ENCODE assay signal across 36 mouse cellular contexts in the genomic region with DNA sequence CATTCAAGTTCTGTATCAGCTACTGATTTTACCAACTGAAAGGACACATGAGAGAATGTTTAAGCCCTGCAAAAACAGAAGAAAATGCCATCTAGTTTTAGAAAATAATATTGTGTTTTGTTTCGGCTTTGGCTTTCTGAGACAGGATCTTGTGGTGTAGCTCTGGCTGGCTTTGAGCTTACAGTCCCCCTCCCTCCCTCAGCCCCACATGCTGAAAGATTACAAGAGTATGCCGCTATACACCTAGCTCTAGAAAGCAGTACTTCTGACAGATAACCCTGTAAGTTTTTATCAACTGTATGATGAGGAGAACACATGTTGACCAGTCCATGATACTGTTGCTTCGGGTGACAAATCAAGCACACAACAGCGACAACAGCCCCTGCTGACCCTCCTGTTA. TPM values are rescaled to one million over a fixed set of nuclear protein-coding genes. Genes with fewer than 3 reads are reported as not detected.
DNase-seq lines count a peak whose midpoint lies in the region; ATAC-seq and TF ChIP-seq lines count a peak whose summit lies in the region.
"Had no signal": no experiment of that assay in that cellular context is flagged by ENCODE, and none has a peak within 500 bp of the region (broad histone marks: within the 10 kb centered on the region; RNA-seq: fewer than 3 reads in every experiment).

No protein-coding gene starts in this region.

- H3K9ac ChIP-seq in stomach, postnatal 0 days (ENCODE audit: low read length): no peak overlapping the region
- H3K9ac ChIP-seq: embryonic facial prominence, embryonic 13.5 days; forebrain, embryonic 13.5 days; intestine, embryonic 15.5 days; kidney, embryonic 15.5 days; limb, embryonic 15.5 days; liver, embryonic 14.5 days; lung, embryonic 14.5 days; midbrain, embryonic 15.5 days had no signal

- H3K27ac ChIP-seq in limb, embryonic 10.5 days: 0 out of 2 replicates have a peak overlapping the region, but pooled peaks have one; percentile 14
- peak overlapping the region; percentile 81 for H3K27ac ChIP-seq in stomach, postnatal 0 days (replicated peaks)
- H3K27ac ChIP-seq: embryonic facial prominence, embryonic 13.5 days; forebrain, embryonic 13.5 days; limb, embryonic 15.5 days; liver, embryonic 14.5 days; midbrain, embryonic 15.5 days had no signal

- H3K9me3 ChIP-seq in limb, embryonic 10.5 days (replicated peaks): no peaks in the 10 kb centered on the region
- no peaks in the 10 kb centered on the region for H3K9me3 ChIP-seq in stomach, postnatal 0 days (ENCODE audit: control insufficient read depth, low read length)
- H3K9me3 ChIP-seq: embryonic facial prominence, embryonic 13.5 days; forebrain, embryonic 13.5 days; intestine, embryonic 15.5 days; kidney, embryonic 15.5 days; limb, embryonic 15.5 days; midbrain, embryonic 15.5 days had no signal

- no peak for DNase-seq in limb, embryonic 10.5 days (ENCODE audit: low spot score)
- DNase-seq in stomach, postnatal 0 days (ENCODE audit: low spot score): peak; percentile 10
- peak; percentile 59 for DNase-seq in thymus, postnatal 4 days
- DNase-seq in cerebellum, adult 18-20 months: no peak
- no peak for DNase-seq in layer of hippocampus, adult 9-10 months (ENCODE audit: low spot score)
- no peak for DNase-seq in gastrocnemius, postnatal 10 days
- DNase-seq: adrenal gland, postnatal 36 days; cerebellum, adult 9-11 months; kidney, postnatal 36 days; lung, embryonic 14.5 days; right cerebral cortex, adult 18-20 months; right cerebral cortex, postnatal 4 days had no signal

- peaks cover 51% of the 10 kb centered on the region for H3K4me1 ChIP-seq in limb, embryonic 10.5 days
- H3K4me1 ChIP-seq in stomach, postnatal 0 days (replicated peaks; ENCODE audit: control insufficient read depth, insufficient read depth): peaks cover 6% of the 10 kb centered on the region; the same call in 1 of the 2 replicates
- H3K4me1 ChIP-seq: forebrain, embryonic 13.5 days had no signal

- no peak for TF ChIP-seq CTCF in stomach, postnatal 0 days (IDR thresholded peaks at IDR 0.05; ENCODE audit: low read depth)

- H3K4me3 ChIP-seq in limb, embryonic 10.5 days: no peak overlapping the region
- H3K4me3 ChIP-seq in stomach, postnatal 0 days (ENCODE audit: low read depth, low read length): no peak overlapping the region
- H3K4me3 ChIP-seq: embryonic facial prominence, embryonic 13.5 days; erythroblast, embryonic 14.5 days; forebrain, embryonic 13.5 days; intestine, embryonic 15.5 days; kidney, embryonic 15.5 days; limb, embryonic 15.5 days; midbrain, embryonic 15.5 days; myocyte had no signal

- peak; percentile 31 for ATAC-seq in CD4-positive, CD25-positive, alpha-beta regulatory T cell, adult 4 months
- no peak for ATAC-seq in stomach, postnatal 0 days (ENCODE audit: low FRiP score, low TSS enrichment)
- ATAC-seq: forebrain, embryonic 13.5 days; hindbrain, embryonic 16.5 days; midbrain, embryonic 15.5 days had no signal

- WGBS in limb, embryonic 10.5 days: 86% methylated on average over 4 of the region's 4 CpGs
- WGBS in stomach, postnatal 0 days: 76% methylated on average over 4 of the region's 4 CpGs

- TF ChIP-seq EP300 in stomach, postnatal 0 days (optimal IDR thresholded peaks at IDR 0.05): no peak

- H3K36me3 ChIP-seq in limb, embryonic 10.5 days: no peaks in the 10 kb centered on the region
- H3K36me3 ChIP-seq in stomach, postnatal 0 days (ENCODE audit: control insufficient read depth, insufficient read depth, low read length): no peaks in the 10 kb centered on the region
- H3K36me3 ChIP-seq: embryonic facial prominence, embryonic 13.5 days; intestine, embryonic 15.5 days; kidney, embryonic 15.5 days; limb, embryonic 15.5 days; midbrain, embryonic 15.5 days had no signal

- H3K27me3 ChIP-seq in limb, embryonic 10.5 days (ENCODE audit: low read depth, poor library complexity, severe bottlenecking): no peaks in the 10 kb centered on the region
- H3K27me3 ChIP-seq in stomach, postnatal 0 days (ENCODE audit: control insufficient read depth, insufficient read depth, low read length): no peaks in the 10 kb centered on the region
- H3K27me3 ChIP-seq: embryonic facial prominence, embryonic 13.5 days; forebrain, embryonic 13.5 days; intestine, embryonic 15.5 days; kidney, embryonic 15.5 days; limb, embryonic 15.5 days; midbrain, embryonic 15.5 days had no signal

- H3K4me2 ChIP-seq in stomach, postnatal 0 days (replicated peaks; ENCODE audit: low read depth): no peak overlapping the region
- H3K4me2 ChIP-seq: forebrain, embryonic 13.5 days; kidney, embryonic 15.5 days; limb, embryonic 15.5 days; lung, embryonic 14.5 days; midbrain, embryonic 15.5 days had no signal

RNA-seq across cellular contexts. Expression of a gene that starts 6.7 kb away (rescaled TPM):
- under 1 TPM in 1 of 2 experiments, not detected in 1; 0.47 TPM for polyA plus RNA-seq in CD4-positive, CD25-positive, alpha-beta regulatory T cell, adult 4 months (2017; shearing (Covaris generic))
- 0.20 TPM in 1 of 2 replicates, not detected in the other for polyA plus RNA-seq in limb, embryonic 10.5 days (2016; fragmentation: Nextera tagmentation; extraction: Ambion mirVana)
- polyA plus RNA-seq in stomach, postnatal 0 days (2015; fragmentation: Nextera tagmentation; extraction: Ambion mirVana): not detected in 2 replicates
- total RNA-seq in gastrocnemius, postnatal 10 days (2021): not detected
- total RNA-seq: adrenal gland, adult 18-20 months; adrenal gland, postnatal 36 days; common myeloid progenitor, adult 5-6 weeks; ES-E14; gastrocnemius, adult 18-20 months; gastrocnemius, postnatal 4 days; hematopoietic stem cell, adult 5-6 weeks; layer of hippocampus, adult 8-10 months; left cerebral cortex, postnatal 36 days had no signal
- polyA plus RNA-seq: C2C12; embryonic facial prominence, embryonic 13.5 days; erythroblast, embryonic 14.5 days; forebrain, embryonic 13.5 days; heart, embryonic 16.5 days; intestine, embryonic 15.5 days; kidney, embryonic 15.5 days; limb, embryonic 15.5 days; liver, embryonic 14.5 days; lung, embryonic 14.5 days; midbrain, embryonic 15.5 days; myocyte; neural tube, embryonic 14.5 days; testis, adult 2 months; urinary bladder, adult 2 months had no signal

RNA-seq across cellular contexts. Expression of a gene that starts 11.5 kb away (rescaled TPM):
- 1 to 10 TPM; 2.8 to 3.3 TPM for polyA plus RNA-seq in CD4-positive, CD25-positive, alpha-beta regulatory T cell, adult 4 months (2017; shearing (Covaris generic))
- polyA plus RNA-seq in limb, embryonic 10.5 days (2016; fragmentation: Nextera tagmentation; extraction: Ambion mirVana): 5.7 and 6.0 TPM in 2 replicates
- polyA plus RNA-seq in stomach, postnatal 0 days (2015; fragmentation: Nextera tagmentation; extraction: Ambion mirVana): 34.0 and 34.9 TPM in 2 replicates
- total RNA-seq in gastrocnemius, postnatal 10 days (2021): 1 to 10 TPM; 5.0 to 6.0 TPM

RNA-seq across cellular contexts. Expression of a gene that starts 12.6 kb away (rescaled TPM):
- polyA plus RNA-seq in CD4-positive, CD25-positive, alpha-beta regulatory T cell, adult 4 months (2017; shearing (Covaris generic)): 10 to 100 TPM; 10.0 TPM
- 39.2 and 39.9 TPM in 2 replicates for polyA plus RNA-seq in limb, embryonic 10.5 days (2016; fragmentation: Nextera tagmentation; extraction: Ambion mirVana)
- polyA plus RNA-seq in stomach, postnatal 0 days (2015; fragmentation: Nextera tagmentation; extraction: Ambion mirVana): 6.7 and 9.4 TPM in 2 replicates
- 1 to 10 TPM; 5.7 to 8.8 TPM for total RNA-seq in gastrocnemius, postnatal 10 days (2021)

Comparison
In these comparisons a context has a peak if more than half of its experiments do, and no peak if none do; other contexts are left out.
1. DNase-seq: peak in stomach, postnatal 0 days (single experiment) and thymus, postnatal 4 days (single experiment); none in limb, embryonic 10.5 days (single experiment), cerebellum, adult 18-20 months (0 of 2), layer of hippocampus, adult 9-10 months (single experiment) and gastrocnemius, postnatal 10 days (single experiment).